Mouse (Mus musculus) megakaryocyte-erythroid progenitor cell, adult 5-6 weeks (primary cell): ENCODE results near the gene Pdgfd. TPM values are rescaled to one million over a fixed set of nuclear protein-coding genes. Genes with fewer than 3 reads are reported as not detected.

Source experiments
- total RNA-seq, 2 experiments: library from RNA; stranded (forward) in 1 of 2; stranded (reverse) in 1 of 2; fragments of 200-1000, 215-1000 nt in 1 of 2; fragments of >200 nt in 1 of 2; fragmentation: Nextera tagmentation in 1 of 2; gene quantifications; 2 replicates each; pipeline ENCODE4 v1.2.3; 2014 to 2017

Gene Pdgfd
- total RNA-seq, 2 experiments from 2014 or later: 2.5 to 4.2 TPM

Other genes starting within 250 kb of the Pdgfd start
- gene Ddi1, start 101.3 kb downstream of the Pdgfd start, total RNA-seq (2014; fragmentation: Nextera tagmentation): not detected in 2 replicates
- not detected in 2 replicates for gene Ddi1, start 101.3 kb downstream of the Pdgfd start, total RNA-seq (2017)